15 mouse cellular contexts compared by ENCODE assay signal in the genomic region with DNA sequence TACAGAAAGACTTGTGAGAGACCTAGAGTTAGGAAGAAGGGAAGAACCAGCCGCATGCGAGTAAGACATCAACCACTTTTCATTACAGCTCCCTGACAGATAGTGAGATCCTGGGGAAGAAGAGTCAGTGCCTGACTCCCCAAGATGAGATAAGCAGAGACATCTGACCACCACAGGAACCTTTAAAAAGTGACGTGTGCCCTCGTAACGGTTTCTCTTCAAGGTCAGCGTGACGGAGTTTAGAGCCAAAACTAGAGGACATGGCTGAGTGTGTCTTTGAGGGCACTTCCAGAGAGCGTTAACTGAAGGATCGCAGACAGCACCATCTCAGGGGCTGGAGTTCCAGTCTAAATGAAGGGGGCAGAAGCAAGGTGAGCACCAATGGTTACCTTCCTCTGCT.
"Had no signal": no experiment of that assay in that cellular context is flagged by ENCODE, and none has a peak within 500 bp of the region (broad histone marks: within the 10 kb centered on the region; RNA-seq: fewer than 3 reads in every experiment).

No protein-coding gene starts in this region.

- DNase-seq: lung, adult 18-20 months; lung, embryonic 14.5 days; lung, postnatal 10 days; lung, postnatal 4 days; midbrain, embryonic 14.5 days; right cerebral cortex, postnatal 14 days; thymus, adult 2 months; thymus, postnatal 25 days; thymus, postnatal 4 days had no signal

- H3K9ac ChIP-seq: lung, embryonic 14.5 days; midbrain, embryonic 12.5 days; neural tube, embryonic 12.5 days; stomach, embryonic 15.5 days had no signal

- ATAC-seq: midbrain, embryonic 16.5 days had no signal

- H3K9me3 ChIP-seq: midbrain, embryonic 10.5 days; midbrain, embryonic 12.5 days; neural tube, embryonic 12.5 days; stomach, embryonic 15.5 days had no signal

- H3K27ac ChIP-seq: midbrain, embryonic 10.5 days; midbrain, embryonic 12.5 days; neural tube, embryonic 12.5 days; stomach, embryonic 15.5 days; stomach, postnatal 0 days had no signal

- H3K4me2 ChIP-seq: lung, embryonic 14.5 days; midbrain, embryonic 12.5 days; neural tube, embryonic 12.5 days; stomach, embryonic 15.5 days had no signal

- H3K27me3 ChIP-seq: midbrain, embryonic 12.5 days; neural tube, embryonic 12.5 days; stomach, embryonic 15.5 days had no signal

- H3K36me3 ChIP-seq: midbrain, embryonic 10.5 days; midbrain, embryonic 12.5 days; neural tube, embryonic 12.5 days; stomach, embryonic 15.5 days had no signal

- H3K4me3 ChIP-seq: midbrain, embryonic 10.5 days; midbrain, embryonic 12.5 days; neural tube, embryonic 12.5 days; stomach, embryonic 15.5 days had no signal
